Mouse (Mus musculus) forelimb bud, embryonic 11.5 days (tissue): ENCODE results near the gene Npas1.

Source experiments
- DNase-seq: peaks from one replicate; pipeline ENCODE4 v3.0.0-alpha.2; 2012; ENCODE audit warnings: low read depth, low spot score

Npas1 gene

GRCm38 (mm10) chr7:16477628-16478027 is at the start of gene Npas1:
Gene Npas1 (minus strand): TSS chr7:16477728.
- DNase-seq, result no peak

GRCm38 (mm10) chr7:16525995-16526394 is 48.5 kb upstream of the Npas1 start:
- no peak for DNase-seq

- DNase-seq, result no peak
These were observed 47.9 kb upstream of the Npas1 start for GRCm38 (mm10) chr7:16525448-16525847.

- DNase-seq, result no peak
These were observed 46.8 kb upstream of the Npas1 start for GRCm38 (mm10) chr7:16524308-16524707.

GRCm38 (mm10) chr7:16519310-16519709 is 41.8 kb upstream of the Npas1 start:
- no peak for DNase-seq

- DNase-seq, result no peak
These were observed 39.7 kb upstream of the Npas1 start for GRCm38 (mm10) chr7:16517198-16517597.

- DNase-seq, result peak; percentile 40
These were observed 29.8 kb upstream of the Npas1 start for GRCm38 (mm10) chr7:16507284-16507683.

GRCm38 (mm10) chr7:16505226-16505593 is 27.7 kb upstream of the Npas1 start:
- DNase-seq, result no peak

- DNase-seq, result no peak
These were observed 27.2 kb upstream of the Npas1 start for GRCm38 (mm10) chr7:16504573-16505225.

- no peak for DNase-seq
These were observed 24.0 kb upstream of the Npas1 start for GRCm38 (mm10) chr7:16501571-16501970.

GRCm38 (mm10) chr7:16499671-16500104 is 22.2 kb upstream of the Npas1 start:
- no peak for DNase-seq

- DNase-seq, result no peak
These were observed 18.7 kb upstream of the Npas1 start for GRCm38 (mm10) chr7:16496260-16496659.

GRCm38 (mm10) chr7:16493361-16493760 is 15.8 kb upstream of the Npas1 start:
- DNase-seq, result peak; percentile 46

GRCm38 (mm10) chr7:16492211-16492610 is 14.7 kb upstream of the Npas1 start:
- DNase-seq, result no peak

- DNase-seq, result peak; percentile 70
These were observed 14.2 kb upstream of the Npas1 start for GRCm38 (mm10) chr7:16491759-16492158.

GRCm38 (mm10) chr7:16489948-16490347 is 12.4 kb upstream of the Npas1 start:
- DNase-seq, result no peak

GRCm38 (mm10) chr7:16488816-16489215 is 11.3 kb upstream of the Npas1 start:
- DNase-seq, result no peak

- DNase-seq, result no peak
These were observed 933 bp downstream of the Npas1 start for GRCm38 (mm10) chr7:16476600-16476989.

GRCm38 (mm10) chr7:16475764-16476599 is 1.5 kb downstream of the Npas1 start:
- no peak for DNase-seq

- no peak for DNase-seq
These were observed 2.2 kb downstream of the Npas1 start for GRCm38 (mm10) chr7:16475321-16475720.

- DNase-seq, result no peak
These were observed 3.1 kb downstream of the Npas1 start for GRCm38 (mm10) chr7:16474445-16474844.

- DNase-seq, result no peak
These were observed 3.7 kb downstream of the Npas1 start for GRCm38 (mm10) chr7:16473847-16474246.

- DNase-seq, result no peak
These were observed 5.3 kb downstream of the Npas1 start for GRCm38 (mm10) chr7:16472116-16472709.
